Mouse (Mus musculus): ENCODE measurements around the gene Etfbkmt. TPM values are rescaled to one million over a fixed set of nuclear protein-coding genes. Genes with fewer than 3 reads are reported as not detected.
"Not testable (repeated sequence)": the region's sequence is repeated elsewhere in the genome, so short reads cannot be mapped to it uniquely, and the experiment has no call there.

Gene Etfbkmt
- polyA plus RNA-seq, 1 experiment from 2014 or later = 20.5 TPM

GRCm38 (mm10) chr6:149167038-149167437, 27.4 kb downstream of the Etfbkmt start:
- H3K4me1 ChIP-seq (ENCODE audit: control insufficient read depth, insufficient read depth, low read length); H3K27me3 ChIP-seq (ENCODE audit: control insufficient read depth, insufficient read depth, low read length); H3K4me3 ChIP-seq (ENCODE audit: low read length); H3K4me2 ChIP-seq (replicated peaks; ENCODE audit: low read depth, low read length); ATAC-seq (ENCODE audit: low FRiP score, low TSS enrichment); H3K9ac ChIP-seq (ENCODE audit: low read depth, low read length); H3K27ac ChIP-seq (ENCODE audit: low read depth, low read length); H3K9me3 ChIP-seq (ENCODE audit: control insufficient read depth, low read length): not testable (repeated sequence)
- H3K36me3 ChIP-seq (ENCODE audit: control insufficient read depth, insufficient read depth, low read length) = peaks cover 33% of the 10 kb centered on the region
- WGBS = 80% methylated on average over 2 of the region's 4 CpGs

GRCm38 (mm10) chr6:149167672-149168071, 28.0 kb downstream of the Etfbkmt start:
- 95% methylated on average over 1 of the region's 1 CpGs for WGBS
- no peak for ATAC-seq (ENCODE audit: low FRiP score, low TSS enrichment)
- H3K36me3 ChIP-seq (ENCODE audit: control insufficient read depth, insufficient read depth, low read length) = peaks cover 31% of the 10 kb centered on the region
- H3K4me2 ChIP-seq (replicated peaks; ENCODE audit: low read depth, low read length) = no peak overlapping the region
- no peaks in the 10 kb centered on the region for H3K9me3 ChIP-seq (ENCODE audit: control insufficient read depth, low read length)
- H3K4me1 ChIP-seq (ENCODE audit: control insufficient read depth, insufficient read depth, low read length) = no peaks in the 10 kb centered on the region
- H3K27me3 ChIP-seq (ENCODE audit: control insufficient read depth, insufficient read depth, low read length) = no peaks in the 10 kb centered on the region
- H3K27ac ChIP-seq (ENCODE audit: low read depth, low read length) = no peak overlapping the region
- H3K9ac ChIP-seq (ENCODE audit: low read depth, low read length) = no peak overlapping the region
- no peak overlapping the region for H3K4me3 ChIP-seq (ENCODE audit: low read length)

DNA sequence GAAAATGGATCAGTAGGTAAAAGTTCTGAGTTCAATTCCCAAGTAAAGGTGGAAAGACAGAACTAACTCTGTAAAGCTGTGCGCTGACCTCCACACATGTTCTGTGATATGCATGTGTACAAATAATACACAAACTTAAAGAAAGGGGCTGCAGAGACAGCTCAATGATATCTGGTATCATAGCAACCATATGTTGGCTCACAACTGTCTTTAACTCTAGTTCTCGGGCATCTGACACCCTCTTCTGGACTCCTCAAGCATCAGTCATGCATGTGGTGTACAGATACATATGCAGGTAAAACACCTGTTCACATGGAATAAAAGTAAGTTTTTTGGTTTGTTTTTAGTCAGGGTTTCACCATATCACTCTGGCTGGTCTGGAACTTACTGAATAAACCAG, 28.8 kb downstream of the Etfbkmt start:
- no peaks in the 10 kb centered on the region for H3K4me1 ChIP-seq (ENCODE audit: control insufficient read depth, insufficient read depth, low read length)
- no peak overlapping the region for H3K9ac ChIP-seq (ENCODE audit: low read depth, low read length)
- no peak for ATAC-seq (ENCODE audit: low FRiP score, low TSS enrichment)
- no peak overlapping the region for H3K4me3 ChIP-seq (ENCODE audit: low read length)
- H3K27ac ChIP-seq (ENCODE audit: low read depth, low read length) = no peak overlapping the region
- 92% methylated on average over 2 of the region's 2 CpGs for WGBS
- no peaks in the 10 kb centered on the region for H3K9me3 ChIP-seq (ENCODE audit: control insufficient read depth, low read length)
- peaks cover 31% of the 10 kb centered on the region for H3K36me3 ChIP-seq (ENCODE audit: control insufficient read depth, insufficient read depth, low read length)
- H3K4me2 ChIP-seq (replicated peaks; ENCODE audit: low read depth, low read length) = no peak overlapping the region
- H3K27me3 ChIP-seq (ENCODE audit: control insufficient read depth, insufficient read depth, low read length) = no peaks in the 10 kb centered on the region

GRCm38 (mm10) chr6:149169965-149170364, 30.3 kb downstream of the Etfbkmt start:
- not testable (repeated sequence) for H3K27me3 ChIP-seq (ENCODE audit: control insufficient read depth, insufficient read depth, low read length); H3K4me1 ChIP-seq (ENCODE audit: control insufficient read depth, insufficient read depth, low read length); H3K9me3 ChIP-seq (ENCODE audit: control insufficient read depth, low read length); H3K27ac ChIP-seq (ENCODE audit: low read depth, low read length); H3K9ac ChIP-seq (ENCODE audit: low read depth, low read length); H3K4me3 ChIP-seq (ENCODE audit: low read length); H3K4me2 ChIP-seq (replicated peaks; ENCODE audit: low read depth, low read length); ATAC-seq (ENCODE audit: low FRiP score, low TSS enrichment)
- peaks cover 32% of the 10 kb centered on the region for H3K36me3 ChIP-seq (ENCODE audit: control insufficient read depth, insufficient read depth, low read length)
- WGBS = 88% methylated on average over 4 of the region's 4 CpGs

DNA sequence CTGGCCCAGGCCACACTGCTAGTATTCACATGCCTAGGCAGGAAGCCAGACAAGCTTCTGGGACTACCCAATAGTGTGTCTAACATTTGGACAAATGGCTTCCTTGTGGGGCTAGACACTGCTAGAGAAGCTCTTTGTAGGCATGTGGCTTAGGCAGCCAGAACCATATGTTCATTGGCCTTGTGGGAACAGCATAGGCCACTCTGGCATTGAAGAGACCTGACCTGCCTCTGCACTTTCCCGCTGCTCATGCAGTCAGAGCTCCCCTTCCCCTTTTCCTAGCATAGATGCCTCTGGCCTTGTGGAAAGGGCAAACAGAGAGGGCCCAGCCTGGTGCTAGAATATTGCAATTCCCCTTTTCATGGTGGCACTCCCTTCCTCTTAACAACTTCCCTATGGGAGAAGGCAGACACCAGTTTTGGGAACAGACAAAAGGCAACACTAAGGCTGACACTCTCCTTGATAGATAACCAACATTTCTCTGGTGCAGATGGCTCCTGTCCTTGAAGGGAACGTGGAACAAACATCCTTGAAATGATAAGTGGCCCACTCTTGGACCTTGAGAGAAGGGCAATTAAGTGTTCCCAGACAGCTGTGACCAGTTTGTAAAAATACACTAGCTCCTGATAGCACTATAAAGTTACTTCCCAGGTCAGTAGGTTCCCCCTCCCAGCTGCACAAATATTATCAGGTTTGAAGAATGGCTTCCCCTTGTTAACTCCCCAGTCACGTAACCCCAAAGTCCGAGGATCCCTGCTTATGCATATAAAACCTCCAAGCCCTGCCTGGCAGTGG, 34.4 kb downstream of the Etfbkmt start:
- Histone ChIP-seq H3K36me3 (ENCODE audit: control insufficient read depth, insufficient read depth, low read length) (peaks cover 40% of the 10 kb centered on the region), H3K4me2 (replicated peaks; ENCODE audit: low read depth, low read length) (no peak overlapping the region), H3K27ac (ENCODE audit: low read depth, low read length) (peak overlapping the region; percentile 38), H3K27me3 (ENCODE audit: control insufficient read depth, insufficient read depth, low read length) (no peaks in the 10 kb centered on the region), H3K4me3 (ENCODE audit: low read length) (no peak overlapping the region), H3K9ac (ENCODE audit: low read depth, low read length) (no peak overlapping the region), H3K9me3 (ENCODE audit: control insufficient read depth, low read length) (peaks cover 8% of the 10 kb centered on the region), H3K4me1 (ENCODE audit: control insufficient read depth, insufficient read depth, low read length) (no peaks in the 10 kb centered on the region)
- 27% methylated on average over 4 of the region's 4 CpGs for WGBS
- ATAC-seq (ENCODE audit: low FRiP score, low TSS enrichment) = peak; percentile 83

- WGBS = 93% methylated on average over 3 of the region's 3 CpGs
- peak overlapping the region; percentile 7; the same call in 1 of the 2 replicates for H3K27ac ChIP-seq (ENCODE audit: low read depth, low read length)
- H3K9me3 ChIP-seq (ENCODE audit: control insufficient read depth, low read length) = peaks cover 13% of the 10 kb centered on the region
- peaks cover 44% of the 10 kb centered on the region for H3K36me3 ChIP-seq (ENCODE audit: control insufficient read depth, insufficient read depth, low read length)
- ATAC-seq (ENCODE audit: low FRiP score, low TSS enrichment) = no peak
- H3K4me3 ChIP-seq (ENCODE audit: low read length) = no peak overlapping the region
- no peak overlapping the region for H3K4me2 ChIP-seq (replicated peaks; ENCODE audit: low read depth, low read length)
- H3K27me3 ChIP-seq (ENCODE audit: control insufficient read depth, insufficient read depth, low read length) = no peaks in the 10 kb centered on the region
- H3K4me1 ChIP-seq (ENCODE audit: control insufficient read depth, insufficient read depth, low read length) = no peaks in the 10 kb centered on the region
- no peak overlapping the region for H3K9ac ChIP-seq (ENCODE audit: low read depth, low read length)
These were observed 35.4 kb downstream of the Etfbkmt start for GRCm38 (mm10) chr6:149174932-149175570.

GRCm38 (mm10) chr6:149179064-149179463, 39.4 kb downstream of the Etfbkmt start:
- Histone ChIP-seq H3K27me3 (ENCODE audit: control insufficient read depth, insufficient read depth, low read length) (no peaks in the 10 kb centered on the region), H3K4me2 (replicated peaks; ENCODE audit: low read depth, low read length) (no peak overlapping the region), H3K9me3 (ENCODE audit: control insufficient read depth, low read length) (peaks cover 20% of the 10 kb centered on the region), H3K36me3 (ENCODE audit: control insufficient read depth, insufficient read depth, low read length) (peaks cover 71% of the 10 kb centered on the region), H3K9ac (ENCODE audit: low read depth, low read length) (no peak overlapping the region), H3K4me3 (ENCODE audit: low read length) (no peak overlapping the region), H3K27ac (ENCODE audit: low read depth, low read length) (no peak overlapping the region), H3K4me1 (ENCODE audit: control insufficient read depth, insufficient read depth, low read length) (no peaks in the 10 kb centered on the region)
- no peak for ATAC-seq (ENCODE audit: low FRiP score, low TSS enrichment)

DNA sequence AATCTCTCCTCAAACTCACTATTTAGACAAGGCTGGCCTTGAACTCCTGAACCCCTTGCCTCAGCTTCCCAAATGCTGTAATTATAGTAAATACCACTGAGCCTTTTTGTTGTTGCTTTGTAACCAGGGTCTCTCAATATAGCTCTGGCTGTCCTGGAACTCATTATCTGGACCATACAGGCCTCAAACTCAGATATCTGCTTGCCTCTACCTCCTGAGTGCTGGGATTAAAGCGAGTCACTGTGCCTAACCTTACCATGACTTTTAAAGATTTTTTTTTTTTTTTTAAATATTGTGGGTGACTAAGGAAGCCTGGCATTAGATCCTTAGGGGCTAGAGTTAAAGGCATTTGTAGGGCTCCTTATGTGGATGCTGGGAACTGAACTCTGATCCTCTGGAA, 44.4 kb downstream of the Etfbkmt start:
- Histone ChIP-seq H3K4me2 (replicated peaks; ENCODE audit: low read depth, low read length) (no peak overlapping the region), H3K4me3 (ENCODE audit: low read length) (no peak overlapping the region), H3K27ac (ENCODE audit: low read depth, low read length) (no peak overlapping the region), H3K9ac (ENCODE audit: low read depth, low read length) (no peak overlapping the region), H3K27me3 (ENCODE audit: control insufficient read depth, insufficient read depth, low read length) (no peaks in the 10 kb centered on the region), H3K4me1 (ENCODE audit: control insufficient read depth, insufficient read depth, low read length) (peaks cover 8% of the 10 kb centered on the region), H3K9me3 (ENCODE audit: control insufficient read depth, low read length) (peaks cover 12% of the 10 kb centered on the region), H3K36me3 (ENCODE audit: control insufficient read depth, insufficient read depth, low read length) (peaks cover 36% of the 10 kb centered on the region)
- ATAC-seq (ENCODE audit: low FRiP score, low TSS enrichment) = no peak
- 94% methylated on average over 1 of the region's 1 CpGs for WGBS

DNA sequence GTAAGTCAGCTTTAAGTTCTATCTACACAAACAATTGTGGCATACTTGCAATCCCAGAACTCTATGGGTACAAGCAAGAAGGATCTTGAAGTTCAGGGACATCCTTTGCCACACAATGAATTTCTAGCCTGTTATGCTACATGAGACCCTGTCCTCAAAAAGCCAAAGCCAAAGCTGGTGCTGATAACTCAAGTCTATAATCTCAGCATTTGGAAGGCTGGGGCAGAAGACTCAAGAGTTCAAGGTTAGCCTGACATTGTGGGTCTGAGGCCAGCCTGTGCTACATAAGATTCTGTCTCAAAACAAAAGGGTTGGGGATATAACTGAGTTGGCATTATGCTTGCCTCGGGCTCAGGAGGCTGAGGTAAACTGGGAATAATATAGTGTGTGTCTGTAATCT, 47.7 kb downstream of the Etfbkmt start:
- H3K4me3 ChIP-seq (ENCODE audit: low read length) = peak overlapping the region; percentile 86
- no peak for ATAC-seq (ENCODE audit: low FRiP score, low TSS enrichment)
- H3K9me3 ChIP-seq (ENCODE audit: control insufficient read depth, low read length) = peaks cover 4% of the 10 kb centered on the region; the same call in 1 of the 2 replicates
- H3K36me3 ChIP-seq (ENCODE audit: control insufficient read depth, insufficient read depth, low read length) = peaks cover 13% of the 10 kb centered on the region
- no peaks in the 10 kb centered on the region for H3K27me3 ChIP-seq (ENCODE audit: control insufficient read depth, insufficient read depth, low read length)
- peaks cover 8% of the 10 kb centered on the region for H3K4me1 ChIP-seq (ENCODE audit: control insufficient read depth, insufficient read depth, low read length)
- no peak overlapping the region for H3K27ac ChIP-seq (ENCODE audit: low read depth, low read length)
- 43% methylated on average over 1 of the region's 1 CpGs for WGBS
- peak overlapping the region; percentile 71 for H3K4me2 ChIP-seq (replicated peaks; ENCODE audit: low read depth, low read length)
- peak overlapping the region; percentile 78; the same call in 1 of the 2 replicates for H3K9ac ChIP-seq (ENCODE audit: low read depth, low read length)
